Mouse (Mus musculus): ENCODE results near the gene Tmem108.

GRCm38 (mm10) chr9:103444656-103445055 lies 317.0 kb downstream of the Tmem108 start:
- TF ChIP-seq CTCF (IDR thresholded peaks at IDR 0.05; ENCODE audit: low read depth, low read length) (no peak), POLR2A (IDR thresholded peaks at IDR 0.05; ENCODE audit: borderline replicate concordance, low read depth, low read length) (no peak)

All from bone marrow macrophage, adult 2 months (primary cell).